Mouse (Mus musculus): ENCODE results near the gene St6gal1.

Gene St6gal1

DNA sequence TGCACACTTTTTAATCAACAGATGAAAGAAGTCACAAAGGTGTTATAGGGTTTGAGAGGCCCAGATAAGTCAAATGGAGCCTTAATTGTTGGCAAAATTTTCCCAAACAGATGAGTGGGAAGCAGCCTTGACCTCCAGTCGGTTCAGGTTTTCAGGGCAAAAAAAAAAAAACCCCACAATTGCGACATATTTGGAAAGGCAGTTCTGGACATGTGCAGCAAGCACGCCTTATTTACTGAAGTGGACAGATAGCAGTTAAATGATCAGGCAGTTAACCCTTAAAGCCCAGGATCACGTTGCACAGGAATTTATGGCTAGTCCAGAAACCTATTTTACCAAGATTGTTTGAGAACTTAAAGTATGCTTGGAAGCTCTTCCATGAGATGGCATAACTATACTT is 112.8 kb downstream of the St6gal1 start:
- no peak for DNase-seq (ENCODE audit: low spot score)

DNA sequence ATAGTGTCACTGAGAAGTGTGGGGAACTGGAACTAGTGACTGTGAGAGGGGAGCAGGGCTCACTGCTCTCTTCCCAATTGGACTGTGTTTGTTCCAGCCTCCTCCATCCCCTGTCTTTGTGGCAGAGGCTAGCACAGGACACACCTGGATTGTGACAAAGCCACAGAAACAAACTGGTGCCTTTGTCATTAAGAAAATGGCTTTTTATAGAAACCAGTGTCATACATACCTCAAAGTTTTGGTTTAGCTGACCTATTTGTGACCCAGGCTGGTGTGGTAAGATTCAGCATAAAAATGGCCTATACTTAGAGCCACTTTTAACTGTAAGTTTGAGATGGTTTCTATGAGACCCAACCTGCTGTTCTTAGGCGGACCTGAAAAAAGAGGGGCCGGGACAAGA is 116.7 kb downstream of the St6gal1 start:
- DNase-seq (ENCODE audit: low spot score): no peak

DNA sequence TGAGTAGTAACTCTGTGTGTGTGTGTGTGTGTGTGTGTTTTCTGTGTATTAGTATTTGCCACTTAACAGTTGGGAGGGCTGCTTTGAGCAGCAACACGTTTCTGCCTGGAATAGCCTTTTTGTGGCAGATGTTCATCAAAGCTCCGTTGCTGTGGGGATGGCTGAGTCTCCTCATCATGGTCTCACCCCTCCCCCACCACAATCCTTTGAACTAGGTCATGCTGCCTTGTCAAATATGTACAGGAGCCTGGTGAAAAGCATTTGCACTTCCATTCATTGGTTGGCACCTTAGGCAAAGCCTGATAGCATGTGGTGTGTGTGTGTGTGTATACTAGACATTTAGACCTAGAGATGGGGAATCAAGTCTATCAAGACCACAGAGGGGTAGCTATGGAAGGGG is 126.3 kb downstream of the St6gal1 start:
- DNase-seq (ENCODE audit: low spot score): no peak

DNA sequence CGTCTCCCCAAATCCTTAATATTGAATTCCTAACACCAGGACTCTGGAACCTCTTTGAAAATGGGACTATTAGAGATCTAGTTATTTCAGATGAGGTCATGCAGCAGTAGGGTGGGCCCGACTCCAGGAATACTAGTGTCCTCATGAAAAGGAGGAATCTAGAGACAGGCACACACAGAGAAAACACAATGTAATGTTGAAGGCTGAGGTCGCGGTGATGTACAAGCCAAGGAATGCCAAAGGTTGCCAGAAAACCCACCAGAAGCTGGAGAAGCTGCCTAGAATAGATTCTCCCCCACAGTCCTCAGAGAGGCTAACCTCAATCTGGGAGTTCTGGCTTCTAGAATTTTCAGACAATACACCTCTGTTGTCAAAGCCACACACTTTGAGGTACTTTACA is 136.5 kb downstream of the St6gal1 start:
- DNase-seq (ENCODE audit: low spot score): no peak

DNA sequence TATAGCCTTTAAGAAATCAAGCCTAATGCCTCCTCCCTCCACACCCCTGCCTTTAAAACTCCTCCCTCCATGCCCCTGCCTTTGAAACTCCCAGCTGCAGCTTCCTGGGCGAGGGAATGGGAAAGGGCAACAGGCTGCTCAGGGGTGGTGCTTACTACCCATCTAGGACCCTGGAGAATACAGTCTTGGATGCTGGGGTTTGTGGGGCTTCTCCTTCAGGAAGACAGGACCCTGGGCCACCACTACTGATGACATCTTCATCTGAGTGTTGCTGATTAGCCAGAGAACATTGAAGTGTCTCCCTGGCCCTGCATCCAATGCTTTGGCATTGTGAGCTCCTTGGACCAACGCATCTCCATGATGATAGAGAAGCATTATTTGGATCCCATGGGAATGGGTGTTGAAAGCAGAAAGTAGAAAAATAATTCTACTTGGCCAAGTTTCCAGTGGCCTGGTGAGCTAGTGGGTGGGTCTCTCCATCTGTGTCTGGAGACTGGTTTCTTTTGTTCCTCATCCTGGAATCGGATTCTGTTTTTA is 137.0 kb downstream of the St6gal1 start:
- DNase-seq (ENCODE audit: low spot score): no peak

DNA sequence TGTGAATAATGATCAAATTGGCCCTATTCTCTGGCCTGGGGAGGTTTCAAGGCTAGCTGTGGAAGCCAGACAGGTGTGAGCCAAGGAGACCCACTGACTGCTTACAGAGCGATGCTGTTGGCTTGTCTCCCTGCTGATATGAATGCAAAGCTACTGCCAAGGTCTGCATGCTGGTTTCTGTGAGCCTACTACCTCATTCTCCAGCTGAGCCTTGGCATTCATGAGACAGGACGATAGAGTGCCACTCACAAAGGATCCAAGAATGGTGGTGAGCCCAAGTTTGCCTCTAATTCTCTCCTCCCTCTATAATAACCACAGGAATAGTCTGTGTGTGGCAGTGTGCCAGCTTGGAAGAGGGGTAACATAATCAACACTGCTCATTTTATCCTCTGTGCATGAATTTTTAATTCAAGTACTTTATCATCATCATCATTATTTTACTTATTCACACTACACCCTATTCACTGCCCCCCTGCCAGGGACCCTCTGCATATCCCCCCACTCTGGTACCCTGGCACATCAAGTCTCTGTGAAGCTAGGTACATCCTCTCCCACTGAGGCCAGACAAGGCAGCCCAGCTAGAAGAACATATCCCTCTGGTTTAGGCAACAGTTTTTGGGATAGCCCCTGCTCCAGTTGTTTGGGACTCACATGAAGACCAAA is 139.9 kb downstream of the St6gal1 start:
- DNase-seq (ENCODE audit: low spot score): no peak

DNA sequence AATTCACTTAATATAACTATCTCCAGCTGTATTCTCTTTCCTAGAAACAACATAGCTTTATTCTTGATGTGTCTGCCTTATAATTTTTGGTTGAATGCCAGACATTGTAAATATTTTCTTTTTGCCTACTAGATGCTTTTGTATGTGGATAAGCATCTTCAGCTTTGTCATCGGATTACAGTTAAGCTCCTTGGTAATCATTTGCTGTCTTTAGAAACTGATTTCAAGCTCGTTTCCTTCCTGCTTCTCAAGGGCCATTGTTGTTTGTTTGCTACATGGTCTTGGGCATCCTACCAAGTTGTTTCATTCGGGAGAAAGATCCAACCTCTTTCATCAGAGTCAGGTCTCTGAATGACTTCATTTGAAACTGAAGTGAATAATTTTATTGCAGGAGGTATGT is 144.6 kb downstream of the St6gal1 start:
- no peak for DNase-seq (ENCODE audit: low spot score)

DNA sequence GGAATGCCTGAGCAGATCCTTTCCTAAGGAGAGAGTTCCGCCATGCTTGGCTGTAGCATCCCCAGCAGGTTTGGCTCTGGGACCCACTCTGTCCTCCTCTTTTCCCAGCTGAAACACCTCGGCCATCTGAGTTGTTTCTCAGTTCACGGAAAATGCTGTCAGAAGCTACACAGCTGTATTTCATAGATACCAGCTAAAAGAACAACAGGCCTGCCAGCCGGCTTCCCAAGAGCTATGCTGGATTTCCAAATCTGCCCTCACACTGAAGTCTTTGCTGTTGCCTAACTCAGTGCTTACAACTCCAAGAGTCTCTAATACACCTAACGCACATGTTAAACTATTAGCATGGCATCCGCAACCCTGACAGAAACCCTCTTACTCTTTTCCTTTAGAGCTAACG is 146.2 kb downstream of the St6gal1 start:
- DNase-seq (ENCODE audit: low spot score): no peak

DNA sequence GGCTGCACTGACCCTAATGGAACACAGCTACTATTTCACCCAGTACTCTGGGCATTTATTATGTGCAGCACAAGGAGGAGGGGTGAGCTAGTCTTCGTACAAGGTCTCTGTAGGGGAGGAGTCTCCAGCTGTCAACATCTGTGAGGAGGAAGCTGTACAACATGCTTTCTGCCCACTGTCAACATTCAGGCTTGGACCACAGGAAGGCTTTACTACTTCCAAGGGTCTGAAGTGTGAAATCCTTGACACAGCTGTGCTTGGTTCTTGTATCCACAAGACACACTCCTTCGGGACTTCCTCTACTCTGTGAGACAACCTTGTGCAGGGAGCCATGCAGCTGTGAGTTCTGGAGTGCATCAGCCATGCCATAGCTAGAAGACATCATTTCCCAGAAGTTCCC is 147.8 kb downstream of the St6gal1 start:
- no peak for DNase-seq (ENCODE audit: low spot score)

DNA sequence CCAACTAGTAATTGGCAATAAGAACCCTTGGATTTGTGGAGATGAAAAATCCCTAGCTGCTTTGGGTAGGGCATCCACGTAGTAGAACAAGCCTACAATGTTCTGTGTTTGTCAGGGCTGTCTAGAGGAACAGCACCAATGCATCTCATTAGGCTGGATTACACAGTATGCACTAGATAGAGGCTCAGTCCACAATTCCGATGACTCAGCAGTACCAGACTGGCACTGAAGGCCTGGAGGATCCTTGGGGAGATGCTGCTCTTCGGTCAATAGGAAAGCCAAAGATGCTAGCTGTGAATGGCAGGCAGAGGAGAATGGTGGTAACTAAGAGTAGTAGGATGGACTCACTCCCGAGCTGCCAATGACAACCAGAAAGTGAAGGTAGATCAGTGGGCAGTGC is 149.5 kb downstream of the St6gal1 start:
- DNase-seq (ENCODE audit: low spot score): no peak

DNA sequence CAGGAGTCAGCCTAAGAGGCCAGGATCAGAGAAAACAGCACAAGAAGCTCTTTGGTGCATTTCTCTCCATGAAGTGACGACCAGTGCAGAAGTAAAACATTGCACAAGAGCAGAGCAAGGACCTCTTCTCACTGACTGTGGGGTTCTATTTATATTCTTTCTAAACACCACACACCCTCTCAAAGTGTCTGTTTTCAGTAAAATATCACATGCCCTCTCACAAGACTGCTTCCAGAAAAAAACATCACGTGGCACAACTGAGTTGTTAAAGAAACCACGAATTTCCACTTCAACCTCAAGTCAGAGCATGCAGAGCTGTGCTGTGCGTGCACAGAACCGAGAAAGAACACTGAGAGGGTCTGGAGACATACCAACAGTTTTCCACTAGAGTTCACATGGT is 150.4 kb downstream of the St6gal1 start:
- no peak for DNase-seq (ENCODE audit: low spot score)

DNA sequence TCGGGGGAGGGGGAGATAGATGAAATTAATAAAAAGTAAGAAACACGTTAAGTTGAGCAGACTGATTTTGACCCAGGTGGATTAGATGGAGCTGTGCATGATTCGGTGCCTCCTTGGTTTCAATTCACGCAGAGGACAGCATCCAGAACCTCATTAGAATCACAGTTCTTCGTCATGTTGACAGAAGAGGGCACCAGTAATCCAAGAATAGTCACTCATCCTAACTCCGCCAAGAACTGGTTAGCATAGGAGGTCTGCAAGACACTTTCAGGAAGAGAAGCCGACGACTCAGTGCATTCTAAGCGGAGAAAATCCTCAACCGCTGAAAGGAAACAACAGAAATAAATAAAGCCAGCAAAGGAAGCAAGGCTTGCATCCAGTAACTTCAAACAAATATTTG is 151.6 kb downstream of the St6gal1 start:
- DNase-seq (ENCODE audit: low spot score): peak; percentile 6

DNA sequence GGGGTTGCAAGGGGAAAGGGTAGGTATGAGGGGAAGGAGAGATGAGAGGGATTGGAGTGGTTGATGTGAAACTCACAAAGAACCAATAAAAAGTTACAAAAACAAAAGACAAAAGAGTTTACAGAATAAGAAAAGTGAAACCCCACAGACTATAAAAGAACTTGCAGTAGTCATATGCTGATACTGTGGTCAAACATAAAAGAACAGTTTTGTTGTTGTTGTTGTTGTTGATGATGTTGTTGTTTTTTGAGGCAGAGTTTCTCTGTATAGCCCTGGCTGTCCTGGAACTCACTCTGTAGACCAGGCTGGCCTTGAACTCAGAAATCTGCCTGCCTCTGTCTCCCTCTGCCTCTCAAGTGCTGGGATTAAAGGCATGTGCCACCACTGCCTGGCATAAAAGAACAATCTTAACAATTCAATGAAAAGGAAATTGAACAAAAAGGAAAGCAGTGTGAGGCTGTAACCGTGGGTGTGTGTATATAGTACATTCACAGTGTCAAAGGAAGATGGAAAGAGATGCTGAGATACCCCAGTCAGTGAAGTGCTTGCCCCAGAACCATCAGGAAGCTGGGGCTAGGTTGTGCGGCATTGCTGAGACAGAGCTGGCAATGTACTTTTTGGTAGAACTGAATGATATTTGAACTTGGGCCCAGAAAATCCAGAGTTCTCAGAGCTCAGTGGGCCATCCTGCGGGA is 155.1 kb downstream of the St6gal1 start:
- DNase-seq (ENCODE audit: low spot score): no peak

DNA sequence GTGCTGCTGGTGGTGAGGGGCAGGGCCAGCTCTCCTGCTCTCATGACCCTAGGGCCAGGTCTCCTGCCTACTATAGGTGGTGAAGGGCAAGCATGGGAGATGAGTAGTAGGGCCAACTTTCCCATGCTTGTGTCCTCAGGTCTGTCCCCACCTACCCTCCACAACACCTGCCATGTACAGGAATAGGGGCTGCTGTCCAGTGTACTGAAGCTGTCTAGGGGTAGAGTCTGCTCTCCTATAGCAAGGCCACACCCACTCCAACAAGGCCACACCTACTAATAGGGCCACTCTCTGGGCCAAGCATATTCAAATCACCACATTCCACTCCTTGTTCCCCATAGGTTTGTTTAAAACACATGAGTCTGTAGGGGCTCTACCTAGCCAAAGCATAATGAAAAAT is 159.8 kb downstream of the St6gal1 start:
- DNase-seq (ENCODE audit: low spot score): no peak

DNA sequence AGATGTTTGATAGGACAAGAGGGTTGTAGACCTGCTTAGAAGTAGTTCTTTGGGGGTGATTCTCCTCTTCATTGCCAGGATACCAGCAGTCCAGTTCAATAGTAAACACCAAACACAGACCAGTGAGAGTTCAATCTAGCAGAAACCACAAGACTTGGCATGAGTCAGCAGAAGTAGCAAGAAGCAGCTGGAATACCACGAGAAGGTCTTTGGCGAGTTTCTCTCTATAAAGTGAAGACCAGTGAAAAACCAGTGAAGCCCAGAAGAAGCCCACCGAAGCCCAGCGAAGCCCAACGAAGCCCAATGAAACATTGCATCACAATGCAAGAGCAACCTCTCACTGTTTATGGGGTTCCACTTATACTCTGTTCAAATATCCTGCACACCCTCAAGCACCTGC is 173.4 kb downstream of the St6gal1 start:
- DNase-seq (ENCODE audit: low spot score): no peak

DNA sequence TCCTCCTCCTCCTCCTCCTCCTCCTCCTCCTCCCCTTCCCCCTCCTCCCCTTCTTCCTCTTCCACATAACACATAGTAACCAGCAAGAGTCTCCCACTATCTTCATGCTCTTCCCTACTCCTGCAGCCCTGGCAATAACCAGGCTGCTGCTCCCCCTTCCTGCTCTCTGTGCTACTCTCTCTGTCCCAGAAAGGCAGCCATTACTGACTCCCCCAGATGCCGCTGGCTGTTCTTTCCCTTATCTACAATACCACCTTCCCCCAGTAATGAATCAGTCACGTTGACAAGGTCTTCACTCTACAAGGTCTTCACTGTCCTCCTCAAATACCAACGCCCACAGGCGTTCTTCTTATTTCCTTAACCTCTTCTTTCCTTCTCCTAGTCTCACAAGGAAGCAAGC is 176.9 kb downstream of the St6gal1 start:
- no peak for DNase-seq (ENCODE audit: low spot score)

DNA sequence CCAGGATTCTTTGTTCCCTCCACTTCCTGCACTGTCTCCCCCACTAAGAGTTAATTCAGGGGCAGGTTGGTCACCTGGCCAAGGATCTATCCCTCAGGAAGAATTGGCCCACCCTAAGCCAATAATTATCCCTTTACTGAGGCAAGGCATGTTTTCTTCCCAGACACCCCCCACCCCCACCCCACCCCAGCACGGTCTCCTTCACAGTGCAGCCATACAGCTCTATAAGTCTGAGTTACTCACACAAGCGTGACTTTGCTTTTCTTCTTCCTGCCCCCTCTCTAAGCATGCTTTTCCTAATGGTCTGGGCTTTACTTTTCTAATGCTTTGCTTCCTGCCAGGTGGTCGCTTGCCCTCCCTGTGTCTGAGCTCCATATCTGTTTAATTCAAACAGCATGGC is 177.4 kb downstream of the St6gal1 start:
- DNase-seq (ENCODE audit: low spot score): no peak

DNA sequence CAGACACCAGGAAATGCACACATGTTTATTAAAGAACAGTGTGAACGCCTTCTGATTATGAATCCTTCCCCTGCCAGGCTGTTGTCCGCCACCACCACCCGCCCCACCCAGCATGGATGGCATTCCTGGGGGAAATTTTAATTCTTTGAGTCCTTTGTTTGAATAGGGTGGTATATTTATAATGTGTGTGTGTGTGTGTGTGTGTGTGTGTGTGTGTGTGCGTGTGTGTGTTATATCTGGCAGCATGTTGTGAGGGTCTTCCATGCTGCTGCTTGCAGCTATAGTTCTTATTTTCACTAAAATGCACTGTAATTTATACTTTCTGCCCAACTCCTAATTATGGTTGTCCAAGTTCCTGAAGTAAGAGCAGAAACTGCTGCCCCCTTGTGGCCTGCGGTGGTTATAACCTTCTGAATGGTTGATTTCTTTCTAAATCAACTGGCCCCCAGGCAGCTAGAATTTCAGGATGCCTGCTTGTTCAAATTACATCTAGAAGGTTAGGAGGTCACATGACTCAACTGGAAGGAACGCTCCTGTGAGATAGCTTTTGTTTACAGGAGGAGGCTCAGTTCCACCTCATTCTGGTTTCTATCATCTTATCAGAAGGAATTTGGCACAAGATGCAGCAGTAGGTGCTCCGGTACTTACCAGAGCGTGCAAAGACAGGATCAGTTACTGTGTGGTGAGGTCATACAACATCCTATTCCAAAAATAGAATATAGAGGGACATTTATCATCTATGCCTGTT is 178.6 kb downstream of the St6gal1 start:
- DNase-seq (ENCODE audit: low spot score): peak; percentile 85

All from embryo, embryonic 10 days (tissue).